Mouse (Mus musculus) thymus, adult 18-20 months (tissue): ENCODE results near the gene Ccdc117.
A peak's percentile ranks its signal among the peaks of the same experiment; 100 is the strongest.
"Not testable (repeated sequence)": the region's sequence is repeated elsewhere in the genome, so short reads cannot be mapped to it uniquely, and the experiment has no call there.

Experiments used
- DNase-seq, 2 experiments: peaks; one replicate each; pipeline ENCODE4 v3.0.0; 2022; ENCODE audit warnings: mixed read lengths in 2 of 2

Ccdc117 gene

DNA sequence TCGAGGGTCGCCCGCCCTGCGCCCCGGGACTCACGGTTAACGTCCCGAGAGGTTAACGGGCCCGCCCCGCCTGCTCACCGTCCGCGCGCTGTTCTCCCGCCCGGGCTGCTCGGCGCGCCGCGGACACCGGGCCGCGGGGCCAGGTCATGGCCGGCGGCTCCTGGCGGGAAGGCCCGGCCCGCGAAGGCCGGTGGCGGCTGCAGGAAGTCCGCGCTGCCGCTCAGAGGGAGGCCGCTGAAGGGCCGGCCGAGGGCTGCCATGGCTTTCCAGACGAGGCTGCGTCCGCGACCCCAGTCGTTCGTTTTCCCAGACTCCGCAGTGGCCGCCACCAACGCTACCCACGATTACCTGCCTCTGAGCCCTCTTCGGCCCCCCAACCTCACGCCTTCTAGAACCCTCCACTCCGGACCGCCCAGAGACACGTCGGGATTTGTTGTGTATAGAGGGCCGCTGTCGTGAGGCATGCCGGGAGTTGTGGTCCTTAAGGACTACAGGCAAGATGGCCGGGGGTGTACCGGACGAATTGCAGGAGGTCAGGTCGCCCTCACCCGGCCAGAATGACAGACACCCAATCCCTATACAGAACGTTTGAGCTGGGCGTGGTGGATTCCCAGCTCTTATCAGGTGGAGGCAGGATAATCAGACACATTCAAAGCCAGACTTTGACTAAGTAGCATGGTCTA, at the start of gene Ccdc117:
Ccdc117 (minus strand) TSS at position 389 of the 683 bp plus-strand sequence.
- peak; percentile 83 to 92 for DNase-seq

GRCm38 (mm10) chr11:5575046-5575445, 33.1 kb upstream of the Ccdc117 start:
- no peak for DNase-seq

DNA sequence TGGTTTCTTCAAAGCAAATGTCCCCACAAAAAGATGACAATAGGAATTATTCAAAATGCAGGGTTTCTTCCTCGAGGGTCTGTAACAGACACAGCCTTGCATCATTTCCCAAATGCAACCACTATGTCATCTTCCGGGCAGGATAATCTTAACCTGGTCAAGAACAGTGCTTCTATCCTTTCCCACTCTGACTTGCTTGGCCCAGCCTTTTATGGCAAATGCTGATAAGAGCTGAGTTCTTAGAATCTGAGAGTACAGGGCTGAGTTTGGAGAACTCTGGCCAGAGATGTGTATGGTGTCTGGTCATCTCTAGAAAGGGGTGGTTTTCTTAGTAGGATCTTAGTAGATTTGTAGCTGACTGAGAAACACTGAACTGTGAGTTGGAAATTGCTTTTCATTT, 31.8 kb upstream of the Ccdc117 start:
- DNase-seq: no peak

DNA sequence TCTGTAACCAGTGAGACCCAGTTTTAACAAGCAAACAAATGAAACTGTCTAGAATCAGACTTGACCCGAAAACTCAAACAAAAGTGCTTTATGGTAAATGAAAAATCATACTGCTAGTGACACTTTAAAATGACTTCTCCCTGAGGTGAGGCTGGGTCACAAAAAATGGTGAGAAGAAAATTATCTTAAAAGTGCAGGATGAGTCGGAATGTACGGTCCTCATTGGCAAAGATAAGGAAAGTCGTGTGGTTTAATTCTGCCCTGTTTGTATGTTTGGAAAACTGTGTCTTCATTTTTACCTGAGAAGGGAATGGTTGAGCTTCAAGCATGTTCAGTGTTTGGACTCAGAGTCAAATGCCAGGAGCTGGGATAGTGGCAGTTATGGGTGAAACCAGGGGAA, 29.9 kb upstream of the Ccdc117 start:
- DNase-seq: no peak

DNA sequence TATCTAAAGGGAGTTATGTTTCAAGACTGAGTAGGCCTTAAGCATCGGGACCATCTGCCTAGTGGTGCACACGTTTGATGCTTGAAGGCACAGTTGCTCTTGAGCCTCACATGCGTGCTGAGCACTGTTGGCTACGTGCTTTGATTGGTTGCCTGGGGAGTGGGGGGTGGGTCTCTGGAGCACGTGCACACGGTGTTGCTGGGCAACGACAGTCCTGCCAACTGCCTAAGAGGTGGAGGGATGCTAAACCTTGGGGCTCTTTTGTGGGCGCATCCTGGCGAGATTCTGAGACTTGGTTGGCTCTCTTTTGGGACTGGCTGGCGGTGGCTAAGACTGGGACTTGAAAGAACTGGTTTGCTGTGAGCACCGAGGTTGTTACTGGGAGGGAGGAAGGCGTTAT, 27.5 kb upstream of the Ccdc117 start, which contains the start of gene Ankrd36:
Ankrd36 (plus strand) TSS at position 211 of the 400 bp plus-strand sequence.
- no peak for DNase-seq

- DNase-seq: no peak
These were observed 26.1 kb upstream of the Ccdc117 start for GRCm38 (mm10) chr11:5568082-5568481.

DNA sequence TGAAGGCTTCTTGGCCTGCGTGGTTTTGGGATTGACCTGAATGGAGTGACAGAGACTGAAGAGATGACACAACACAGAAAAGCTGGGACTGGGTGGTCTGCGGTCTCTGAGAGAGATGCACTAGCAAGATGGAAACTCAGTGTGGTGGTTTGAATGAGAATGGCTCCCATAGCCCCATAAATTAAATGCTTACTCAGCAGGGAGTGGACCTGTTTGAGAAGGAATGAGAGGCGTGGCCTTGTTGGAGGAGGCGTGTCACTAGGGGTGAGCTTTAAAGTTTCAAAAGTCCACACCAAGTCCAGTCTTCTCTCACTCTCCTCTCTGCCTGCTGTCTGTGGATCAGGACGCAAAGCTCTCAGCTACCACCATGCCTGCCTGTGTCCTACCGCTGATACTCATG, 25.7 kb upstream of the Ccdc117 start:
- no peak for DNase-seq

DNA sequence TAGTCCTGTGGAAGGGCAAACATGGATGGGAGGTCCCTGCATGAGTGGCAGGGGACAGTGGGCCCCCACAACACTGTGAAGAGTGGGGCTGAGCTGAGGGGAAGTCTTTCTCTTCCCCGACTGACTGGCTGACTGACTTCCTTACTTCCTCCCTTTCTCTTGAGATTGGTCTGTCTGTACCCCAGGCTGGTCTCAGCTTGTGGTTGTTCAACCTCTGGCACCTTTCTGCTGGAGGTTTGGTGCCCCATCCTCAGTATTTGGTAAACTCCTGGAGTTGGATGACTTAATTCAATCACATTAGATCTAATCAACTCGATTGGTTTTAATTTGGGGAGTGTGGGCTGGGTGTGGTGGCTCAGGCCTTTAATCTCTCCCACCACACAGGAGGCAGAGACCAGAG, 24.5 kb upstream of the Ccdc117 start:
- no peak for DNase-seq

- DNase-seq: no peak
These were observed 23.6 kb upstream of the Ccdc117 start for GRCm38 (mm10) chr11:5565596-5565995.

- DNase-seq: no peak
These were observed 21.9 kb upstream of the Ccdc117 start for GRCm38 (mm10) chr11:5563898-5564297.

- no peak for DNase-seq
These were observed 20.8 kb upstream of the Ccdc117 start for GRCm38 (mm10) chr11:5562625-5563268.

GRCm38 (mm10) chr11:5560273-5560672, 18.3 kb upstream of the Ccdc117 start:
- no peak for DNase-seq

- DNase-seq: no peak
These were observed 9.9 kb upstream of the Ccdc117 start for GRCm38 (mm10) chr11:5551931-5552330.

DNA sequence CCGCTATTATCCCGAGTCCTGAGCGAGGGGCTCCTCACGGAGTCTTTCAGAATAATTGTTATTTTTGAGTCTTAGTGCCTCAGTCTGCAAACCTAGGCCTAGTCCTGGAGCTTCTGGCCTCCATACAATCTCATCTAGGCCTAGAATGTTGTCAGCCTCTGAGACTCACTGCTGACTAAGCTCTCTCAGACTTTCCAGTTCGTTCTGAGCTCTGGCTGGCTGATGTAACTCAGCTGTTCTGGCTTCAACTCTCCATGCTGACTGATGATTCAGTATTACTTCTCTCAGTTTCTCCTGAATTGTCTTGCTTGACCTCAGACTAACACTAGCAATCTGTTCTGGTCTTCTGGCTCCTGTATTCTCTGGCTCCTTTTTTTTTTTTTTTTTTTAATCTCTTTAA, 9.4 kb upstream of the Ccdc117 start:
- no peak for DNase-seq

- no peak for DNase-seq
These were observed 4.7 kb upstream of the Ccdc117 start for GRCm38 (mm10) chr11:5546693-5547092.

DNA sequence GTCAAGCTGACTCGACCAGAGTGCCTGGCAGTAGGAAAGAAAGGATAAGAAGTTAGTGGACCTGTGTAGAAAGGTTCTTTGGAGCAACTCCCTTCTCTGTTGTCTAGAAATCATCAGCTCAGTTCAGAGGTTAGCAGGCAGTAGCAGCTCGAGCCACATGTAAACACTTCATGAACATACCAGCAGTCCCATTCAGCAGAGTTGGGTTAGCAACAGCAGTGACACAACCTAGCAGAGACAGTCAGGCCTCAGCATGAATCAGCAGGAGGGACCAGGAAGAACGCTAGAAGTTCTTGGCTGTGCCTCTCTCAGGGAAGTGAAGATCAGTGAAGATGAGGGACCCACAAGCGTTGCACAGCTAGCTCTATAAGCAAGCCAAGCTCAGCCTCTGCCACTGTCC, 3.5 kb upstream of the Ccdc117 start:
- no peak for DNase-seq

DNA sequence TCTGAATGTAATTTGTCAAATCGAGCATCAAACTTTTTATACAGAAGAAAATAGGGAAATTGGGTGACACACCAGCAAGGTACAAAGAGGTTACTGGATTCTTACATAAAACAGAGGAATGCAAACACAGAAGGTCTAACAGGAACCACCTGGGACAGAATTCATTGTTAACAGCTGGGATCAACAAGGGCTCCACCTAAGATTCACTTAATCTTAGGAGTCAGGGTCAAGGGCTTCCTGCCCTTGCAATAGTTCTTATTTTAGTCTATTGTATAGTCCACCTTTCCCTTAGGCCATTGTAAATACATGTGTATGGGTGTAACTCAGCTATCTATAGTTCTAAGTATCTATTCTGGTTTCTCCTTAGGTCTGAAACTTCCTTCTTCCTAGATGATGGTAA, 2.7 kb upstream of the Ccdc117 start:
- DNase-seq: not testable (repeated sequence)

DNA sequence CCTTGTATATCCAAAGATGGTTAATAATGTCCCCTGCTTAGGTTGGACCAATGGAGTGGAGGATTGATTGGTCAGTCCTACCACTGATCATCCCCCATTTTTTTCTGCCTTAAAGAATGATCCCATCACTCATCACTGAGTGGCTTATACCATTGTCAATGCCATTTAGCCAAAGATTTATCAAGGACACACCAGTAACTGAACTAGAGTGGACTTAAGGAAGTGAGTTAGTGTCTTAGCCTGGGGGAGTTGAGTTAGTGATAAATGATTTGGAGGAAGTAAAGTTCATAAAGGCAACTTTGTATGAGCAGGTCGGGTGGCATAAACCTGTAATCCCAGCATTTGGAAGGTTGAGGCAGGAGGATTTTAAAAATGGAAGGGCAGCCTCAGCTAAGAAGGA, 1.3 kb upstream of the Ccdc117 start:
- no peak for DNase-seq

GRCm38 (mm10) chr11:5542482-5543185, 647 bp upstream of the Ccdc117 start:
- DNase-seq: no peak

DNA sequence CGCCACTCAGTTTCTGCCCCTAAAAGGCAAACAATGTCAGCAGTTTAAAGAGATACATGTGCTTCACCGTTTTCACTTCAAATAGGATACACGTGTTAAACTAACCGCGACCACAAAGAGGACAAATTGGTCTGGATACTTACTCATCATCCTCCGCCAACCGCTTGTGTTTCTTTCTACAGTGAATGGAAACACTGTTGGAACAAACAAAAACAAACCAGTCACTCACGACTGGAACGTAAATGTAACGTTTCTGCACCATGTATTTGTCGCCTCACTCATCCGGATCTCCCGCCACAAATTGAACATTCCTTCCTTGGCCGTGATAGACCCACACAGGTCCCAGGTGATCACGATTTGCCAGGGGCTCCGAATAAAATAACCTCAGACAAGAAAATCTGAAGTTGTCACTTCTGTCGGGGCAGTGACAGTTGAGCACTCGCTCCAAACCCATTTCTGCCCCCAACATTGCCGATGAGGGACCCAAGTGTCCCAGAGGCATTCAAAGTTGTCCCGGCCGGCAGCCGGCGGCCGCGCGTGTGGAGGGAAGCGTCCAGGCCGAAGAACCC, 673 bp downstream of the Ccdc117 start:
- DNase-seq: no peak

- no peak for DNase-seq
These were observed 1.7 kb downstream of the Ccdc117 start for GRCm38 (mm10) chr11:5540331-5540730.

- DNase-seq: not testable (repeated sequence)
These were observed 4.5 kb downstream of the Ccdc117 start for GRCm38 (mm10) chr11:5537454-5537853.

GRCm38 (mm10) chr11:5533108-5533507, 8.9 kb downstream of the Ccdc117 start:
- no peak for DNase-seq

DNA sequence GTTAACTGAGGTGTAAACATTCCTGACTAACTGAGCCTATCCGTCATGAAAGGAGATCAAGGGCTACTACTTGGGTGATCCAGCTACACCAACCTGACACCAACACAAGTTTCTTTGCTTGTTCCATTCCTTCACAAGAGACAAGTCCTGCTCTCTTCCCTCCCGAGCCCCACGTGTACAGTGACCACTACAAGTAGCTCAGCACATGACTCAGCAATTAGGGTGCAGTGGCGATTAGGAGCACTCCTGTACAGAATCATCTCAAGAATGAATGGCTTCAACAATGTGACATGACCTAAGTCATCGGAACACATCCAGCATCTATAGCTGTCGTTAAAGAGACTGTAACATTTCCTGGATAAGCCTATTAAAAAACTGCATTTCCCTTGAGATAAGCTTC, 11.3 kb downstream of the Ccdc117 start:
- DNase-seq: no peak
